Mouse (Mus musculus): Measurements from ENCODE around the gene Ptprj.

GRCm38 (mm10) chr2:90601056-90601455, 20.6 kb upstream of the Ptprj start:
- TF ChIP-seq POLR2A (IDR thresholded peaks at IDR 0.05; ENCODE audit: borderline replicate concordance, insufficient read depth, low read length), result no peak
- TF ChIP-seq CTCF (IDR thresholded peaks at IDR 0.05; ENCODE audit: borderline replicate concordance, insufficient read depth, low read depth, low read length), result no peak

Data from cerebellum, adult 2 months (tissue).